Mouse (Mus musculus) subcutaneous adipose tissue, adult 2 months (tissue): Measurements from ENCODE around the gene Kdm4b. TPM values are rescaled to one million over a fixed set of nuclear protein-coding genes. Genes with fewer than 3 reads are reported as not detected.

Experiments used
- polyA plus RNA-seq: library from polyadenylated mRNA; depleted of rRNA; stranded (reverse); fragments of >200 nt; gene quantifications from 2 replicates; pipeline ENCODE4 v1.2.3, GENCODE M21; 2012; ENCODE audit warnings: low replicate concordance; rRNA removed

Gene Kdm4b
- polyA plus RNA-seq, result 32.1 and 45.8 TPM in 2 replicates

DNA sequence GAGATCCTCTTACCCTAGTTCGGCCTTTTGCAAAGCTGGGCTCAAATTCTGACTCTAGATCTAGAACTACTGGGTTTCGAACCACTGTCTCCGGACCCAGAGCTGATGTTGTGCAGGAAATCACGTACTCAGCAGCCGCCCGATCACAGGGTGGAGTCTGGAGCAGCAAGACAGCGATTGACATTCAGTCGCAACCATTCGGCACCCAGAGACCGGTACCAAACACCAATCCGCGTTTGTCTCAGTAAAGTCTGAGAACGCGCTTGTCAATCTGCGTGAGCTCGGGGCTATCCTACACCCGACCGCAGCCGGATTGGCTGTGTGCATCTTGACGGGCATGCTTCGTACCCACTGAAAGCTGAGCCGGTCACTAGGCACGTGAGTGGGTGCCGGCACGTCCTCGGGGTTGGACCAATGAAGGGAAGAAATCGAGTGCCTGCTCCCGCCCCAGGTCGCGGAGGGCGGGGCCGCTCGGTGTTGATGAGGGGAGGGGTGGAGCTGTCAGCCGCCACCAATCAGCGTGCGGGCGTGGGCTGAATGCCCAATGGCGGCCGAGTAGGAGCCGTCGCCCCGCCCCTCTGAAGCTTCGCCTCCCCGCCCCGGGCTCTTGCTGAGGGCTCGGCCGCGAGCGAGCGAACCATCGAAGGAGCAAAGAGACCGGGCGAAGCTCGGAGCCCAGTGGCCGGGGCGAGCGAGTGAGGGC lies at the start of gene Kdm4b:
TSS of gene Kdm4b (plus strand) at position 613 of the 703 bp plus-strand sequence.

DNA sequence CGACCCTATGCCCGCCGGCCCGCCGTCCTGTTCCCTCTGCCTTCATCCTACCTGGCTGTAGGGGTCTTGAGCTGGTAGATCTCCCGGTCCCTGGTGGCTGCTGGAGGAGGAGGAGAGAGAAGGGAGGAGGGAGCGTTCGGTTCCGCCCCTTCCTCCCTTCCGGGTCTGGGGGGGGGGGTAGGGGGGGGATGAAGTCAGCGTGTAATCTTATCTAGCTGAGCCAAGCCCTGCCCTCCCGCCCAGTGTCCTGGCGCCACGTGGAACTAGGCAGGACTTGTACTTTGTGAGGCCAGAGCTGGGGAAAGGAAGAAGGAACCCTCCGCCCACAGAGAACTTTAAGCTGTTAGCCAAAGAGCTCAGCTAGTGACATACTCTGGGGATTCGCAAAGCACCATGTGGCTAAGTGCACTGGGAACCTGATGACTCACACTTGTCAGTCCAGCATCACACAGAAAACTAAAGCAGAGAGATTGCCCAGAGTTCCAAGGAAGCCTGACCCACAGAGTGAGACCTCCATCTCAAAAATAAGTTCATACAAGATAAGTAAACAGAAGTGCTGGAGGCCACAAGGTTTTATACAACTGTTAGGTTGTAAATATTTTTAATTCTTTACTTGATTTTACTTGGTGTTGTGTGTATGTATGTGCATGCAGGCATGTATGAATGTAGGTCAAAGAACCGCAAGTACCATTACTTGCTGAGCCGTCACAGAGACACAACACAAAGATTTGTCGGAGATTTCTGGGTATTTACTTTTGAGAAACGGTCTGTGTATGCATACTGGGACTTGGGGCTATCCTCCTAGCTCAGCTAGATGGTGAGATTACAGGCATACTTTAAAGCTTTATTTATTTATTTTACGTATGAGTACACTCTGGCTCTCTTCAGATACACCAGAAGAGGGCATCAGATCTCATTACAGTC lies 49.0 kb upstream of the Kdm4b start, which contains the start of gene Ticam1:
TSS of gene Ticam1 (minus strand) at position 144 of the 924 bp plus-strand sequence.

DNA sequence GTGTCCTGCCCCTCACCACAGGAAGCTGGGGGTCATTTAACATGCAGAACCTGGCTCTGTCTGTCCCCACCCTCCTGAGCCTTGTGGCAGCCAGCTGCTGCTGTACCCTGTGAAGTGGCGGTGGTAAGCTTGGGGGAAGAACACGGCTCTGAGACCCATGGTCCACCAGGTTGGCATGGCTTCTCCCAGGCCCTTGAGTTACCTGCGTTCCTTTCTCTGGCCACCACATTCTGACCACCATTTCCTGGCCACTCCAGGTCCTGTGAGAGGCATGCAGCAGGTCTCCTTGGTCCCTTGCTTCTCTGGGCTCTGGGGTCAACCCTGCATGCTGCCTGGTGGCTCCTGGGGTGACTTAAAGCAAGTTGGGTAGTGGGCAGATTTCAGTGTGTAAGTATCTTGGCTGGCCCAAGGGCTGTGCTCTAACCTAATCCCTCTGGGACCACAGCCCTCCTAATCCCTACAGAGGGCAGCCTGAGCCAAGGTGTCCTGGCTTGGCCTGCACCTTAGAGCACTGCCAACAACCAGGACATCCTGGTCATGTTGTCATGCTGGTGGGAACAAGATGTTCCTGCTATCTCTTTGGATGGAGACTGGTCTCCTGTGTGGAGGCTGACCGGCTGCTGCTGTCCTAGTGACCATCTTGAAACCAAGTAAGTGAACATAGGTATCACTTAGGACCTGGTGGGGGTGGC lies 33.2 kb upstream of the Kdm4b start, which contains the start of gene Plin3:
TSS of gene Plin3 (minus strand) at position 343 of the 692 bp plus-strand sequence.

DNA sequence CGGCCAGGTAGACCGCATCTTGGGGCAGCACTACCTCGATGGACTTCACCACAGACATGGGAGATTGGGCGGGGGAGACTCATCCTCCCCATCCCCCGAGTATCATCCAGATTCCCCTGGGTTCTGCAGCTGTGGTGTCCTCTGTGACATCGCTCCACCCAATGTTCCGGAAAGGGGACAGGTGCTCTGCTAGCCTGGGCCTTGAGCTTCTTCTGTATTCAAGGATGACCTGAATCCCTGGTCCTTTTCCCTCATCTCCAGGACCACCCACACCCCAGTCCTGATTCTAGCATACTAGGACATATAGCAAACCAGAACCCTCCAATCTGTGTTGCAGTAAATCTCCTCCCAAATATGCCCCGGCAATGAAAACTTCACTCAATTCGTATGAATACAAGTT lies 25.7 kb upstream of the Kdm4b start, which contains the start of gene Arrdc5:
TSS of gene Arrdc5 (minus strand) at position 101 of the 400 bp plus-strand sequence.

DNA sequence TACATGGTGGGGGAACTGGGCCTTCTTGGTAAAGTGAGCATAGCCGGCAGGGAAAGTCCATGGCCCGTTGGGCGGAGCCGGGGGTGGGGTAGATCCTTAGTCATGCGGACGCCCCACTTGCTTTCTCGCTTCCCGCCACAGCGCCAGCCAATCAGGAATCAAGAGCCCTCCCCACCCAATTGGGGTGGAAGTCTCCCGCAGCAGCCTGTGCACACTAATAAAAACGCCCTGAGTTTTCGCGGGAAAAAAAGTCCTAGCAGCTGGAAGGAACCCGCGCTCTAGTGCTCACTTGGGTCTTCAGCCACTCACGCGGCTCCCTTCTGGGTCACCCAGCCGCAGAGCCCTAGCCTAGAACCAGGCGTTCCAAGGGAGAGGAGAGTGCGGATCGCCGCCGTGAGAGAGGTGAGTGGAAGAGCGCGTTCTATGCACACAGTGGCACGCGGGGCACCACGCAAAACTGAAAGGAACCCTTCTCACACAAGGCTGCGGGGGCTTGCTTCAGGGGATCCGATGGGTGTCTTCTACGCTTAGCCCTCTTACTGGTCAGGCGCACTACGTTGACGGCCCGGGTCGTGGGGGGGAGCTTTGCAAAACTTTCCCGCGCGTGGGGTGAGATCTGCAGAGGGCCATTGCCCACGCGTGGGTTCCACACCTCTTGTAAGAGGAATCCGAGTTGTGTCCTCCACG lies 22.6 kb upstream of the Kdm4b start, which contains the start of gene Uhrf1:
TSS of gene Uhrf1 (plus strand) at position 162 of the 687 bp plus-strand sequence.

Other genes with a start within 250 kb of the Kdm4b start
- 20.9 and 56.5 TPM in 2 replicates for gene Hdgfl2, start 246.4 kb upstream of the Kdm4b start, polyA plus RNA-seq
- 452 and 1,682 TPM in 2 replicates for gene Plin4, start 216.3 kb upstream of the Kdm4b start, polyA plus RNA-seq
- gene Plin5, start 208.5 kb upstream of the Kdm4b start, polyA plus RNA-seq, result 12.6 and 29.9 TPM in 2 replicates
- 111 and 539 TPM in 2 replicates for gene Lrg1, start 204.1 kb upstream of the Kdm4b start, polyA plus RNA-seq
- 14.4 and 24.4 TPM in 2 replicates for gene Sema6b, start 185.7 kb upstream of the Kdm4b start, polyA plus RNA-seq
- 8.3 and 9.0 TPM in 2 replicates for gene Tnfaip8l1, start 163.6 kb upstream of the Kdm4b start, polyA plus RNA-seq
- 64.9 and 80.9 TPM in 2 replicates for gene Mydgf, start 142.1 kb upstream of the Kdm4b start, polyA plus RNA-seq
- 42.0 and 57.6 TPM in 2 replicates for gene Dpp9, start 107.2 kb upstream of the Kdm4b start, polyA plus RNA-seq
- 24.1 and 30.7 TPM in 2 replicates for gene Fem1a, start 69.3 kb upstream of the Kdm4b start, polyA plus RNA-seq
- 16.9 and 26.3 TPM in 2 replicates for gene Ticam1, start 49.3 kb upstream of the Kdm4b start, polyA plus RNA-seq
- 44.9 and 45.4 TPM in 2 replicates for gene Plin3, start 33.2 kb upstream of the Kdm4b start, polyA plus RNA-seq
- gene Arrdc5, start 25.8 kb upstream of the Kdm4b start, polyA plus RNA-seq, result not detected in 2 replicates
- gene Uhrf1, start 22.7 kb upstream of the Kdm4b start, polyA plus RNA-seq, result 2.5 and 24.0 TPM in 2 replicates
- 129 and 403 TPM in 2 replicates for gene Ptprs, start 150.4 kb downstream of the Kdm4b start, polyA plus RNA-seq
- not detected in 2 replicates for gene Znrf4, start 186.4 kb downstream of the Kdm4b start, polyA plus RNA-seq
- gene Gm20219, start 228.3 kb downstream of the Kdm4b start, polyA plus RNA-seq, result 1.7 and 11.7 TPM in 2 replicates